Mouse (Mus musculus): ENCODE measurements around the gene Tspan13. TPM values are rescaled to one million over a fixed set of nuclear protein-coding genes. Genes with fewer than 3 reads are reported as not detected.

Gene Tspan13
- polyA plus RNA-seq, 1 experiment from 2014 or later, result 132 TPM

DNA sequence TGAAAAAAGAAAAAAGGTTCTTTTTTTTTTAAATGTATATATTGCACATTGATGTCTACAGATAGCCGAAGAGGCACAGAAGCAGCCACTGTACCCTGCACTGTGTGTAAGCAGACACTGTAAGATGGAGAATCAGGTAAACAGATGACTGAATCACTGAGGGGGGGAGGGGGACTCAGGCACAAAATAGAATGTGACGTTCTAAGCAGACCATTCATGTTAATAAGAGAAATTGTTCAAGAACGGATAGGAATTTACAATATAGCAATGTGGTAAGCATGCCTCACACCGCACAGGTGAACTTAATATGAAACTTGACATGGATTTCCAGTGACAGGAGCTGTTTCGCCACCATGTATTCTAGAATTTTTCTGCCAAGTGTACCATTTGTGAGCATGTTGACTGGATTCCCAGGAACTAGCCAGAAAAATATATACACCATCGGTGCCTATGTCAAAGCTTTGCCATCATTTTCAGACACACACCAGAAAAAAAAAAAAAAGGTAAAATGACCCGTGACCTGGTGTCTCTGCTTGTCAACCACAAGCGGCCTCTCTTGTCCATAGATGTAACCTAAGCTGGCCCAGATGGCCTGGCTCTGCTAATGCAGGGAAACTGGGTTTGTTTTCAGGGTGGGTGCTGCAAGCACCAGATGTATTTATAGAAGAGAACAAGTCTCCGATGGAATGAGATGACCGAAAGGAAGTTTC, 1.6 kb downstream of the Tspan13 start:
- H3K36me3 ChIP-seq (ENCODE audit: control insufficient read depth, insufficient read depth, low read length), result no peaks in the 10 kb centered on the region
- H3K9ac ChIP-seq (replicated peaks; ENCODE audit: low read depth, low read length), result no peak overlapping the region
- WGBS, result 41% methylated on average over 10 of the region's 10 CpGs
- peak overlapping the region; percentile 87 for H3K4me3 ChIP-seq (ENCODE audit: low read depth, low read length)
- H3K4me2 ChIP-seq (replicated peaks; ENCODE audit: low read depth, low read length), result peak overlapping the region; percentile 95
- H3K27me3 ChIP-seq (ENCODE audit: control insufficient read depth, insufficient read depth, low read length), result no peaks in the 10 kb centered on the region
- no peak overlapping the region for H3K27ac ChIP-seq (ENCODE audit: low read length)
- no peak for ATAC-seq (ENCODE audit: insufficient number of reproducible peaks, insufficient read depth, low FRiP score, low read depth)
- no peaks in the 10 kb centered on the region for H3K9me3 ChIP-seq (ENCODE audit: control insufficient read depth, low read depth, low read length)
- peaks cover 4% of the 10 kb centered on the region; the same call in 1 of the 2 replicates for H3K4me1 ChIP-seq (ENCODE audit: control insufficient read depth, insufficient read depth, low read length)

DNA sequence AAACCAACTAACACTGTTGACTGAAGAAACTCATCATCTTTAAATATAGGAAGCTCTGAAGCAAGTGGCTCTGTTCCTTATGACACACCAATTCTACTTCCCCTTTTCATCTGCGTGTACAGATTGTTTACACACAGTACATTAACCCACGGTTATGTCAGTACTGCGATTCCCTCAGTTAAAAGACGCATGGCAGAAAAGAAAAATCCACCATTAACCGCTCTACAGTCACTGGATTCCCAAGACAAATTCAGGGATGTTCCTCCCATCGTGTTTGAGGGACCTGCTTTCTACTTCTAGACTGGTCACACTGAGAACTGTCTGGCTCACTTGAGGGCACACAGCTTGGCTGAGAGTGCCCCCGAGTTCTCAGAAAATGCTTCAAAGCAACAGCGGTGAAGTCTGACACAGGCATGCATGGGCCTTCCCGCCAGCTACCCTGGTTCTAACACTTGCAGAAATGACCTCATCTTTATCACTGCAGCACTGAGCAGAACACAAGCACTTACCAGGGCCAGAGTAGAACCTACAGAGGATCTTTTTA, 2.7 kb downstream of the Tspan13 start:
- no peak for ATAC-seq (ENCODE audit: insufficient number of reproducible peaks, insufficient read depth, low FRiP score, low read depth)
- no peak overlapping the region for H3K27ac ChIP-seq (ENCODE audit: low read length)
- no peak overlapping the region for H3K4me3 ChIP-seq (ENCODE audit: low read depth, low read length)
- no peak overlapping the region for H3K4me2 ChIP-seq (replicated peaks; ENCODE audit: low read depth, low read length)
- no peaks in the 10 kb centered on the region for H3K27me3 ChIP-seq (ENCODE audit: control insufficient read depth, insufficient read depth, low read length)
- peaks cover 4% of the 10 kb centered on the region; the same call in 1 of the 2 replicates for H3K4me1 ChIP-seq (ENCODE audit: control insufficient read depth, insufficient read depth, low read length)
- WGBS, result 55% methylated on average over 9 of the region's 9 CpGs
- H3K9ac ChIP-seq (replicated peaks; ENCODE audit: low read depth, low read length), result no peak overlapping the region
- no peaks in the 10 kb centered on the region for H3K36me3 ChIP-seq (ENCODE audit: control insufficient read depth, insufficient read depth, low read length)
- no peaks in the 10 kb centered on the region for H3K9me3 ChIP-seq (ENCODE audit: control insufficient read depth, low read depth, low read length)

DNA sequence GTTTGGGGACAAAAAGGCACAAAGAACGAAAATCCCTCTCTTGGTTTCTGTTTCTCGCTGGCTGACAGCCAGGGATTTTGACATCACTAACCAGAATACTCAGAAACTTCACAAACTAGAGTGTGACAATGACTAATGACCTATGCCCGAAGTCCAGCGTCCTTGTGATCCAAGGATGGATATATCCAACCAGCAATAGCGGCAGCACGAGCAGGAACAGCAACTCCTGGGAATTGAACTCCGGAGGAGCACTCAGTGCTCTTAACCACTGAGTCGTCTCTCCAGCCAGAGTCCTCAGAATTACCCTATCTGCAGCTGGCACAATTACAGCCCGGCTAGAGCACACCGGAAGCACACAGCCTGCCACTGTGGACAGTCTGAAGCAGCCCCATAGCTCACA, 5.5 kb downstream of the Tspan13 start:
- no peak overlapping the region for H3K9ac ChIP-seq (replicated peaks; ENCODE audit: low read depth, low read length)
- H3K4me1 ChIP-seq (ENCODE audit: control insufficient read depth, insufficient read depth, low read length), result peaks cover 4% of the 10 kb centered on the region; the same call in 1 of the 2 replicates
- H3K36me3 ChIP-seq (ENCODE audit: control insufficient read depth, insufficient read depth, low read length), result no peaks in the 10 kb centered on the region
- H3K27ac ChIP-seq (ENCODE audit: low read length), result no peak overlapping the region
- H3K4me3 ChIP-seq (ENCODE audit: low read depth, low read length), result no peak overlapping the region
- no peak overlapping the region for H3K4me2 ChIP-seq (replicated peaks; ENCODE audit: low read depth, low read length)
- no peaks in the 10 kb centered on the region for H3K9me3 ChIP-seq (ENCODE audit: control insufficient read depth, low read depth, low read length)
- WGBS, result 56% methylated on average over 10 of the region's 10 CpGs
- ATAC-seq (ENCODE audit: insufficient number of reproducible peaks, insufficient read depth, low FRiP score, low read depth), result no peak
- H3K27me3 ChIP-seq (ENCODE audit: control insufficient read depth, insufficient read depth, low read length), result no peaks in the 10 kb centered on the region

DNA sequence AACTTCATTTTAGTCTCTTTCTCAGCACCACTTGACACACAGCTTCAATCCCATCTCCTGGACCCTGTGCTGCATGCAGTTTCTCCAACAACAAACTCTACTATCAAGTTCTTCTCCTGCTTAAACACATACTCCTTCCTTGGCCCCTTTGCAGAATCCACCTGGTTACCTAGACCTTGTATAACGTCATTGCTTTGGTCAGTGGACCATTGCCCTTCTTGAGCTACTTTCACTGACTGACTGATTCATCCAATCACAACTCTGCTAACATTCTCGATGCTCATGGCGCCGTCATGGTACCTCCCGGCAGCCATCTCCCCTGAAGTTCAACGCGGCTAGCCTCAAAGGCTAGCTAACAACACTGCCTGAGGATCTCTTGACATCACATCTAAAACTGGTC, 6.2 kb downstream of the Tspan13 start:
- Histone ChIP-seq H3K27ac (ENCODE audit: low read length) (no peak overlapping the region), H3K4me1 (ENCODE audit: control insufficient read depth, insufficient read depth, low read length) (peaks cover 4% of the 10 kb centered on the region; the same call in 1 of the 2 replicates), H3K4me3 (ENCODE audit: low read depth, low read length) (no peak overlapping the region), H3K9me3 (ENCODE audit: control insufficient read depth, low read depth, low read length) (no peaks in the 10 kb centered on the region), H3K4me2 (replicated peaks; ENCODE audit: low read depth, low read length) (no peak overlapping the region), H3K36me3 (ENCODE audit: control insufficient read depth, insufficient read depth, low read length) (no peaks in the 10 kb centered on the region), H3K27me3 (ENCODE audit: control insufficient read depth, insufficient read depth, low read length) (no peaks in the 10 kb centered on the region), H3K9ac (replicated peaks; ENCODE audit: low read depth, low read length) (no peak overlapping the region)
- 95% methylated on average over 7 of the region's 7 CpGs for WGBS
- ATAC-seq (ENCODE audit: insufficient number of reproducible peaks, insufficient read depth, low FRiP score, low read depth), result no peak

DNA sequence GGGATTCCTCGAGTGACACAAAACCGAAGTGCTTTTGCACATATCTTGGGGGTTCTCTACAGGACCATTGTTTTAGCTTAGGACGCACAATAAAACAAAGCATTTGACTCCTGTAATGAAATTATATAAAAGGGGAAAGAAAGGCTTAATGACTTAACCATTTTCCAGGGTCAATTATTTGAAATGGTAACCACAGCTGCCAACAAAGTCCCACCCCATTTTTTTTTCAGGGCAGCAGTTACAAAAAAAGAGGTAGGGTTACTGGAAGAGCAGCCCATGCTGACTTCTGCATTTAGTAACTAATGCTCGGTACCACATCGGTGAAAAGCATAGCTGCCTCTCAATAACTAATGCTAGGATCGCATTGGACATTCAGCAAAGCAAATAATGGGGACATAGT, 6.8 kb downstream of the Tspan13 start:
- Histone ChIP-seq H3K9ac (replicated peaks; ENCODE audit: low read depth, low read length) (no peak overlapping the region), H3K4me2 (replicated peaks; ENCODE audit: low read depth, low read length) (no peak overlapping the region), H3K9me3 (ENCODE audit: control insufficient read depth, low read depth, low read length) (no peaks in the 10 kb centered on the region), H3K36me3 (ENCODE audit: control insufficient read depth, insufficient read depth, low read length) (no peaks in the 10 kb centered on the region), H3K4me1 (ENCODE audit: control insufficient read depth, insufficient read depth, low read length) (no peaks in the 10 kb centered on the region; the same call in 1 of the 2 replicates), H3K27ac (ENCODE audit: low read length) (no peak overlapping the region), H3K27me3 (ENCODE audit: control insufficient read depth, insufficient read depth, low read length) (no peaks in the 10 kb centered on the region), H3K4me3 (ENCODE audit: low read depth, low read length) (no peak overlapping the region)
- 91% methylated on average over 6 of the region's 6 CpGs for WGBS
- ATAC-seq (ENCODE audit: insufficient number of reproducible peaks, insufficient read depth, low FRiP score, low read depth), result no peak

DNA sequence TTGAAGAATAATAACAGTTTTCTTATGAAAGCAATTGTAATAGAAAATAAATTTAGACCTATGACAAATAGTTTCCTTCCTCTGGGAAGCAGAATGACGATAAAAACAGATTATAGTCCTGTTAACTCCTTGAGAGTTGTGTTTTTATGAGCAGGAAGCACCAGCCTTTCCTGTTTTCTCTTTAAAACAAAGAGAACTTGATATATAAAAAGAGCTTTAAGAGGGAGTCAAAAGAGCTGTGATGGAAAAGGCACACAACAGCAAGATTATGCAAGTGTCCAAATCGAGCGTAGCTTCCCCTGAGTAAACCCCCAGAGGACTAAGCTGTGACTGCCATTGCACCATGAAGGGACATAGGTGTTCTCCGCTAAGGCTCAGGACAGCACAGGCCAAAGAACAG, 9.9 kb downstream of the Tspan13 start:
- WGBS, result 81% methylated on average over 4 of the region's 4 CpGs
- no peak overlapping the region for H3K4me3 ChIP-seq (ENCODE audit: low read depth, low read length)
- H3K27ac ChIP-seq (ENCODE audit: low read length), result peak overlapping the region; percentile 39; the same call in 1 of the 2 replicates
- no peak for ATAC-seq (ENCODE audit: insufficient number of reproducible peaks, insufficient read depth, low FRiP score, low read depth)
- H3K4me2 ChIP-seq (replicated peaks; ENCODE audit: low read depth, low read length), result no peak overlapping the region
- H3K27me3 ChIP-seq (ENCODE audit: control insufficient read depth, insufficient read depth, low read length), result no peaks in the 10 kb centered on the region
- H3K9me3 ChIP-seq (ENCODE audit: control insufficient read depth, low read depth, low read length), result no peaks in the 10 kb centered on the region
- no peaks in the 10 kb centered on the region for H3K4me1 ChIP-seq (ENCODE audit: control insufficient read depth, insufficient read depth, low read length)
- H3K36me3 ChIP-seq (ENCODE audit: control insufficient read depth, insufficient read depth, low read length), result no peaks in the 10 kb centered on the region
- H3K9ac ChIP-seq (replicated peaks; ENCODE audit: low read depth, low read length), result no peak overlapping the region

DNA sequence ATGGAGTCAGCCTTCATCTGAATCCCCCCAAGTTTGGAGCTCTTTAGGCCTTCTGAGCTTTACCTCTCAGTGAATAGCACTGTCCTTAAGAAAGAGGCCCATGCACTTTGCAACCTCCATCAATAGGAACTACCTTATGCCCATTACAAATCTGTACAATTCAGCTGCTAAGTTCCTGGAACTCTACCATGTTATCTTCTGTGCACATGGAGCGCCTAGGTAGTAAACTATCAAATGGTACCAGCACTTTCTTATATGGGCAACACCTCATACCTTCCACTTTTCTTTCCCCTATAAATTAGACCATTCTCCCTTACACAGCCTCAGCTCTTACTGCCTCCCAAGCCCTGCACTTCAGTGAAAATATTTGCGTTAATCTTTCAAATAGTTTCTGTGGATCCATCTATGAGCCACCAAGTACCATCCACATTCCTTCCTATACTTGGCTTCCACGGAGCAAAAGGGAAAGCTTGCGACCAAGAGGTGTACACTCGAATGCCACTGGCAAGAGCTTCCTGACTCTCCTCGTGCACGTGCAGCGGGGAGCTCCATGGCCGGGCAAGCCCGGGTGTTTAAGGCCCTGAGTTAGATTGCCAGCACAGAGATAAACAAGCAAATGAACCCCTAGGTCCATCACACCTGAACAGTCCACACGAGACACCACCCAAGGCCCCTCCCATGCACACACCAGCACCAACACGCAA, 11.5 kb downstream of the Tspan13 start:
- Histone ChIP-seq H3K9me3 (ENCODE audit: control insufficient read depth, low read depth, low read length) (no peaks in the 10 kb centered on the region), H3K4me2 (replicated peaks; ENCODE audit: low read depth, low read length) (no peak overlapping the region), H3K36me3 (ENCODE audit: control insufficient read depth, insufficient read depth, low read length) (no peaks in the 10 kb centered on the region), H3K4me1 (ENCODE audit: control insufficient read depth, insufficient read depth, low read length) (no peaks in the 10 kb centered on the region), H3K9ac (replicated peaks; ENCODE audit: low read depth, low read length) (no peak overlapping the region), H3K27me3 (ENCODE audit: control insufficient read depth, insufficient read depth, low read length) (no peaks in the 10 kb centered on the region), H3K4me3 (ENCODE audit: low read depth, low read length) (no peak overlapping the region), H3K27ac (ENCODE audit: low read length) (no peak overlapping the region)
- 81% methylated on average over 12 of the region's 12 CpGs for WGBS
- ATAC-seq (ENCODE audit: insufficient number of reproducible peaks, insufficient read depth, low FRiP score, low read depth), result no peak

DNA sequence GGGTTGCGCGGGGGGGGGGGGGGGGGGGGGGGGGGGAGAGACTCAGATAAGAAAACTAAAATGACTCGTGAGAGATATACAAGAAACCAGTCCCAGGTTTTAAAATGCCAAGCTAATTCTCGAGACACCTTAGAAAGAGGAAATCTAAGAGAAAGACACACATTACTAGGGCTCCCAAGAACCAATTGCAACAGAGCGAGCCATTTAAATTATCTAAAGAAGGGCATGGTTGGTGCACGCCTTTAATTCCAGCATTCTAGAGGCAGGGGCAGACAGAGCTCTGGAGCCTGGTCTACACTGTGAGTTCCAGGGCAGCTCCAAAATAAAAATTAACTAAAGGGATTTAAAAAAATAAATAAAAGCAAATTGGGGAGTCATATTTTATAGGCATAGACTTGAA, 12.6 kb downstream of the Tspan13 start:
- H3K4me3 ChIP-seq (ENCODE audit: low read depth, low read length), result no peak overlapping the region
- H3K36me3 ChIP-seq (ENCODE audit: control insufficient read depth, insufficient read depth, low read length), result no peaks in the 10 kb centered on the region
- ATAC-seq (ENCODE audit: insufficient number of reproducible peaks, insufficient read depth, low FRiP score, low read depth), result no peak
- no peak overlapping the region for H3K9ac ChIP-seq (replicated peaks; ENCODE audit: low read depth, low read length)
- H3K9me3 ChIP-seq (ENCODE audit: control insufficient read depth, low read depth, low read length), result no peaks in the 10 kb centered on the region
- no peaks in the 10 kb centered on the region for H3K27me3 ChIP-seq (ENCODE audit: control insufficient read depth, insufficient read depth, low read length)
- no peak overlapping the region for H3K4me2 ChIP-seq (replicated peaks; ENCODE audit: low read depth, low read length)
- no peaks in the 10 kb centered on the region for H3K4me1 ChIP-seq (ENCODE audit: control insufficient read depth, insufficient read depth, low read length)
- WGBS, result 71% methylated on average over 4 of the region's 6 CpGs
- H3K27ac ChIP-seq (ENCODE audit: low read length), result no peak overlapping the region
